Mouse (Mus musculus) right cerebral cortex, adult 2 months (tissue): Measurements from ENCODE around the gene Maz.
A peak's percentile ranks its signal among the peaks of the same experiment; 100 is the strongest.

ENCODE experiments used
- DNase-seq, 2 experiments: peaks; one replicate each; pipeline ENCODE4 v3.0.0; 2021 to 2022; ENCODE audit warnings: low spot score in 2 of 2

The Maz gene

DNA sequence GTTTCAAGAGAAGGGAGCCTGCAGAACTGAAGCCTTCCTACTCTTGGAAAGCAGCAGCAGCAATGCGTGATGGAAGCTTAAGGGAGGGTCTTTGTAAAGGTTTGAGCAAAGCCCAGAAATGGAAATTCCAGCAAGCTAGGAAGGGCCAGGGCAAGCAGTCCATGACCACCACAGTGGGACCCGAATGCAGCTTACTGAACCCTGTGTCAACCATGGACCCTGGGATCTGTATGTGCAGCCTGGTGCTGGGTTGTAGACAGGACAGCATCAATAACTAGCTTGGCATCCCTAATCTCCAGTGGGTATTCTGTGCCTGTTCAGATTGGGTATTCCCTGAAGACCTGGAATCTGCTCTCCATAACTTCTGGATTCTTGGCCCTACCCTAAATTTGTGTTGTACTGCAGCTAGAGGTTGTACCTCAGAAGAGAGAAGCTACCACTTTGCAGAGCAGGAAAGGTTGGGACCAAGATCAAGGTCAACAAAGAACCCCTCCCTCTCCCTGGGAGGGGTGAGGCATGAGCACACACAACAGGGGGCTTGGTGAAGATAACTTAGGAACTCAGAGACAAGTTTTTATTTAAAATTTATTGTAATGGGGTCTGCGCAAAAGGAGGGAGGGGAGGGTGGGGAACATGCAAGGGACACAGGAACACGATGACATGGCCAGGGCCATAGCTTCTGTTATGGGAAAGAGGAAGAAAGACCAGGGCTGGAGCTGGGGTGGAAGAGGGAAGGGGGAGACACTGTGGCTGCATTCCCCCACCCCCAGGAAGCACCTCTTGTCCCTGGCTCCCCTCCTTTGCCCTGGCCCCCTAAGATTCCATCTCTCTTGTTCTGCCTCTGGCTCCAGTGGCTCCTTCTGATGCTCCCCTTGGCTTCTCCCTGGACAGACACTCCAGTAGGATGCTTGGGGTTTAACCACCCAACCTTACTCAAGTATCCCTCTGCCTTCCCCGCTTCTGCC, 5.0 kb downstream of the Maz start:
- no peak for DNase-seq

DNA sequence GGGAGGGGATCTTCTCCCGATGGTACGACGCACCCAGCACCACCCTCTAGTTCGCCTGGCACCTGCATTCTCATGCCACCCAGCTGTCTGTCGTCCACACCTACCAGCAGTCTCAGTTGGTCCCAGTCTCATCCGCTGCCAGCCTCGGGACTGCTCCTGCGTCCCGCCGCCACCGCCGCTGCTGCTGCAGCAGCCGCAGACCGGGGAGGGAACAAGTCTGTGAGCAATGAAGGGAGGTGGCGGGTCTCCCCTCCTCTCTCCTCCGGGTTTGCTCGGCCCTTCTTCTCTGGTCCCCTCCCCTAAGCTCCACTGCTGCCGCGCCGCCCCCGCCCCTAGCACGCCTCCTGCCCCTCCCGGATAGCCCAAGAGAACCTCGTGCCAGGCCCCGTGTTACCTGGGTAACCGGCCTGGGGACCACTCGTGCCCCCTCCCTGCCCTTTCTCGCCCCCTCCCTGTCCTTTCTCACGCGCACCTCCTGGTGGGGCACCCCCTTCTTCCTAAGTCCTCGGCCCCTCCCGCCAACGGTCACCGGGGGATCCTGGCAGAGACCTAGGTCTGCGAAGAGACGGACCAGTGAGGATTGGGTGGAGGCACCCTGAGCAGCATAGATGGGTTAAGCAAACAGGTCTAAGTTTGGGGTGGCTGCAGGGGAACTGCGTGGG, 5.8 kb downstream of the Maz start, which contains the start of the genes Gm42742 and Prrt2:
TSS of gene Gm42742 (minus strand) at position 197 of the 662 bp plus-strand sequence.
TSS of gene Prrt2 (minus strand) at position 311 of the 662 bp plus-strand sequence.
- peak; percentile 64 to 71 for DNase-seq

DNA sequence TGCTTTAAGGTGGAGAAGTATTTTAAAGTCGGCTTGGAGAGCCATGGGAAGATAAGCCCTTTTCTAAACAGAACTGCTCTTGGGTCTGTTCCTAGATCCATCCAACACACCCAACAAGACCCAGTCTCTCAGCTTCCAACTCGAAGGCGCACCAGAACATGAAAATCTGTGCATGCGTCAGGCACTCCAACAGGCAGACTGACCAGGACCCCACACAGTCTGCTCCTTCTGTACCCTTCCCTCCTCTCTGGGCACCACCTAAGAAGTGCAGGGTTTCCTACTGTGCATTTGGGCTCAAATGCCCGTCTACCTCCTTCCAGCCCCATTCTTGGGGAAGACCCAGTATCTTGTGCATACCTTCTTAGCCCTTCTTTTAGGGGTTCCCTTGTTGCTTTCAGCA, 6.3 kb downstream of the Maz start:
- DNase-seq, result peak; percentile 22 to 35

DNA sequence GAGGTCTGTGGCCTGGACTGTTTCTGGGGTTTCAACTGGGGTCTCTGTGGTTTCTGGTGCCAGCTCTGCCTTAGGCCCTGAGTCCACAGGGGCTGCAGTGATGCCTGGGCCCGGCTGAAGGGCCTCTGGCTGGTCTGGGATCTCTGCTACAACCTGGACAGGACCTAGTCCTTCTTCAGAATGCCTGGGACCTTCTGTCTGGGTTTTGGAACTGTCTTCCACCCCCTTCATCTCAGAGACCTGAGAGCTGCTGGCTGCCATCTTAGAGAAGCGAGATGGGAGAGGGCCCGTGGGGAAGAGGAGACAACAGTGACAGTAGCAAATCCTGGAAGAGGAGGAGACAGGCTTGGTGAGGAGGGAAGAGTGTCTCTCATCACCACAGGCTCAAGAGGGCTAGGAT, 6.8 kb downstream of the Maz start:
- peak in 1 of 2 experiments; percentile 29 for DNase-seq

DNA sequence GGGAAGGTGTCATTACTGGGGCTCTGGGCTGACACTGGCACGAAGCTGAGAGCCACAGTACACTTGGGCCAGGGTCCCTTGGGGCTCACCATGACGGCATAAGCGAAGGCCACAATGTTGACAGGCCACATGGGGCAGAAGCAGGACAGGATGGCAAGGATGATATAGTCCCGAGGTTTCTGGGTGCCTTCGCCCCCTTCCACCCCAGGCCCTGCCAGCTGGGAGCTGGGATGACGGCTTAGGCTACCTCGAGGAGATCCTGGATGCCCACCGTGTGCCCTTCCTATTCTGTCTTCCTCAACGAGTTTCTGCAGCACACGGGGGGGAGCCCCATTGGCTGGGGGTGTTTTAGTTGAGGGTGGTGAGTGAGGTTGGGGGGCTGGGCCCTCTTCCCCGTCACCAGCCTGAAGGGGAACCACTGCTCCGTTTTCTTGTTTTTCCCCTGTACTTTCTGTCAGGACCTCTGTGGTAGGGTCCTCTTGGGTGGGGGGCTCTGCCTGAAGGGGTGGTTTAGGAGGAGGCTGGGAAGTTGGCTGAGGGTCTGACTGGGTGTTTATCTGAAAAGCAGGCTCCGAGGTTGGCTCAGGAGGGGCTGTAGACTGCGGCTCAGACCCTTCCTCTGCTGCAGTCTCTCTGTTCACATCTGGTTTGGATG, 7.4 kb downstream of the Maz start:
- DNase-seq, result no peak

DNA sequence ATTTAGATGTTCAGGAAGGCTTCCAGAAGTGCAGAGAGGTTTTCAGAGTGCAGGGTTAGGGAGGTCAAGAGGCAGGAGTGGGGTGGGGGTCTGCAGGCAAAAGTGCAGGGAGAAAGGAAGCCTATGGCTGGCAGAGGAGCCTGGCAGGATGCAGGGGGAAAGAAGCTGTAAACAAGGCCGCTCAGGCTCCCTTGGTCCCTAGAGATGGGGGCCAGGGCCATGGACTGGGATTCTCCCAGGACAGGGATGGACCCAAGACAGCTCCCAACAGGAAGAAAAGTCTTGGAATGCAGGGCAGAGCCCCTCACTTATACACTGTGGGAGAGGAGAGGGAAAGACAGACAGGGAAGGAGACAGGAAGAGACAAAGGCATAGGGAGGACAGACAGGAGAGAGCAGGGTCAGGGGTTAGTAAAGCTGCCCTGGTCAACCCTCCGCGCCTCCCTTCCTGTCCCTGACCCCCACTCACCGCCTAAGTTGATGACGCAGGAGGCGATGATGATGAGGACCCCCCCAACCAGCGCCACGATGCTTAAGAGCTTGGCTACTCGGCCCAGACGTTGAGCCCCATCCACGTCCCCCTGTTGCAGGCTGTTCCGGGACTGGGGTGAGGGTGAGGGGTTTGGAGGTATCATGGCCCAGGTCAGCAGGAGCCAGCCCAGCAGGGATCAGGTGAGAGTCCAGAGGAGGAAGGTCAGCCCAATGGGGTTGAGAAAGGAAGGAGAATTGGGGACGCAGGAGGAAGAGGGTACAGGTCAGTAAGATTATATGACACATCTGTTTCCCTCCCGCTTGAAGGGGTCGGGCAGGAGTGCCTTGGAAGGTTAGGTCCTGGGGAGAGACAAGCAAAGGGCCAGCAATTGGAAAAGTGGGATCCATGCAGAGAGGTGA, 8.2 kb downstream of the Maz start:
- DNase-seq, result no peak

DNA sequence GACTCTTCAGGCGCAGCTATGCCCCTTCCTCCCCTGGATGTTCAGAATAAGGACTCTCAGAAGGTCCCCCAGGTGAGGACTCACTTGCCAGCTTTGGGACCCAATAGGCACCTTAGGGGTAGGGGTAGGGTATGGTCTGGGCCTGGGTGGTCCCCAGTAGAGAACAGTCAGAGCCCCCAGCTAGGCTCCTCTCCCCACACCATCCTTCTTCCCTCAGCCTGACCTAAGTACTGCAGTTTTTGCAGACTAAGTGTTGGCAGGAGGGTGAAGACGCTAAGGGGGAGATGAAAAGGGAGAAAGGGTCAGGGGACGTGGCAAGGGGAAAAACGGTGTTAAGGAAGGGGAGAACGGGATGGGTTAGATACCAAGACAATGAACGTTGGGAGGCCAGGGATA, 8.9 kb downstream of the Maz start:
- no peak for DNase-seq

DNA sequence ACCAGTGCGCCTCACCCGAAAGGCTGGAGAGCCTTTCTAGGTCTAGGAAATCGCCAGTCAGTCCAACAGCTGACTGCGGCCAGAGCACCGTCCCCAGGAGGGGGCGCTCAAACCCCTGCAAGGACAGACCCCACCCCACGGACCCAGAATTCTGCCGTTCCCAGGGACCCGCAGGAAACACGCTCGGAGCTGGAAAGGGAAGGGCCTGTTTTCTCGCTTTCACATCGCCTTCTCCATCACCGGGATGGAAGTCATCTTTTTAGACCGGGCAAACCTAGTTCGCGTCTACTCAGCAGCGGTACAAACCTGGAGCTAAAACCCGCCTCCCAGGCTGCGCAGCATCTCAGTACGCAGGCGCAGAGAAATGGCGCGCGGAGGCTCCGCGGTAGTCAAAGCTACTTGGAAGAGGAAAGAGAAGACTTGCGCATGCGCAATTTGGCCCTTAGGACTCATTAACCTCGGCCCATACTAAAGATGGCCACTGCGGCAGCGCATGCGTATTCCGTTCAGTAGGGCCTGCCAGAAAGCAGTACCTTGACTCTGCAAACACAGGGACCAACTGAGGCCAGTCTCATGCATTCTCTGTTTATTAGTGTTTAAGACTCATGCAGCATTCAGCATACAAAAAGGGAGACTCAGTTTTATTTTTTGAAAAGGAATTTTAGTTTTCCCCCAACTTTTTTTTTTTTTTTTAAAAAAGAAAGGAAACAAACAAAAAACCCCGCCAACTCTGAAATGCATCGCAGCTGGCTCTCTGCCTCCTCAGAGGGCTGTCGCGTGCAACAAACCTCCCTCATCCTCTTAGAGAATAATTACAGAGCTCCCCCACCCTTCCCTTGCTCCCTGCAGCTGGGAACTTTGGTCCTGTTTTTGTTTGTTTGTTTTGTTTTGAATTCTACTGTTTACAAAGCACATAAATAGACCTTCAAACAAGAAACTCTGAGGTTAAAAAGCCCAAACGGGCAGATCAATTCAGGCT, 9.6 kb downstream of the Maz start, which contains the start of gene Pagr1a:
TSS of gene Pagr1a (minus strand) at position 382 of the 979 bp plus-strand sequence.
- peak; percentile 97 to 98 for DNase-seq

DNA sequence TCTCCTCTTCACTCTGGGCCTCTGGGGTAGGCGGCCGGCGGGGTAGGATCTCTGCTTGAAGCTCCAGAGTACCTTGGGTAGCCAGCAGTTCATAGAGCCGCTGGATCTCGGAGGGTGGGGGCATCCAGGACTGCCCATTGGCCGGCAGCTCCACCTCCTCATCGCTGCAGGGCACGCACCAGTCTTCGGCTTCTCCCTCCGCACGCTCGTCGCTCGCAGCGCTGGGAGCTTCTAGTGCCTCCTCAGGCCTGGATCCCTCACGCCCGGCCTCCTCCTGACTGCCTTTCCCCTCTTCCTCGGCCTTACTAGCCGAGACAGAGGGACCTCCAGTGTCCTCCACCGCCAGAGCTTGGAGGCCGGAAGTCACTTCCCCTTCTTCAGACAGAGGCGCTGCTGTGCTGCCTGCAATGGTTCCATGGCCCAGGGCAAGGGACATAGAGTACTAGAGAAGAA, 10.3 kb downstream of the Maz start:
- DNase-seq, result peak; percentile 55 to 69

DNA sequence TGATC, 10.6 kb downstream of the Maz start, which contains the start of gene Pagr1b:
TSS of gene Pagr1b (minus strand) at position 4 of the 5 bp plus-strand sequence.
- DNase-seq, result no peak

DNA sequence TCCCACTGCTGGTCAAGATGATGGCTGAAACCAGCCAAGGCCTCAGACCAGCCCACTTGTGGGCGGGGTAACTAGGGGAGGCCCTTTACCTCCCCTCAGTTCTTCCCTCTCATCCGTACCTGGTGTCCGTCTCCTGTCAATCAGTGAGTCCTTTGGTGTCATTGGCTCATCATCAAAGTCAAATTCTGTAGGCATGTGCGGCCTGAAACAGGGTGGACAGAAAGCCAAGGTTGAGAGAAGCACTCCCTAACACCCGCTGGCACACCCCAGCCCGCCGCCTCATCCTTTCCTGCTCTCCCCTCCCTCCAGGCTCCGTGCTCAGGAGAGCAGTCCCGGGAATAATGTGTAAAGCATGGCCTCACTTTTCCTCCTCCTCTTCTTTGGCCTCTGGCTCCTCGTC, 10.8 kb downstream of the Maz start:
- no peak for DNase-seq

DNA sequence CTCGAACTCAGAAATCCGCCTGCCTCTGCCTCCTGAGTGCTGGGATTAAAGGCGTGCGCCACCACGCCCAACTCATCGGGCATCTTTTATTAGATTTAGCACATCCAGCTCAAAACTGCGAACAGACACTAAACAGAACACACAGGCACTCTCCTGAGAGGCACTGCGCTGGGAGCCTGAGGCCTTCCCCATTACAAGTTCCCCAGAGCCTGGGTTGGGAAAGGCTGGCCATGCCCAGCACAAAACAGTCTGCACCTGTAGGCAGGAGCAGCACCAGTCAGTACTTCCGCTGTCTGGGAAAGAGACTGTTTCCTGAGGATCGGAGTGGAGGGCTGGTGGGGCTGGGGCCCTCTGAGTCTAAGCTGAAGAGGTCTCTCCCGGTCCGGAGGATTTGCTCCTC, 11.8 kb downstream of the Maz start:
- no peak for DNase-seq

DNA sequence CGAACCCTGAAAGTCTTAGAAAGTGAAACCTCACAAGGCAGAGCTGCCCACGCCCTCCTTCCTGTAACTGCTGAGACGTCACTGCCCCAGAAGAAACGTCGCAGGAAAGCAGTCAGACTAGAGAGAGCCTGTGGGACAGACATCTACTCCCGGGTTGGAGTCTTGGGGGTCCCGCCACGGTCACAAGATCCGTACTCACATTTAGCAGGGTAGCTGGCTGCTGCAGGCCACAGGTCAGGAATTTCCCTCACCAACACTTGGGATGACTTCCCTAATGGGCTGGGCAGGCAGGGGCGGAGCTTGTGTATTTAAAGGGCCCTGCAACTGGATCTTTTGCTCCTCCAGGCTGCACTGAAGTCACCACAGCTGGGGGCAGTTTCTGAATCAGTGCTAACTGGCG, 12.5 kb downstream of the Maz start, which contains the start of gene Mvp:
TSS of gene Mvp (minus strand) at position 302 of the 400 bp plus-strand sequence.
- no peak for DNase-seq

DNA sequence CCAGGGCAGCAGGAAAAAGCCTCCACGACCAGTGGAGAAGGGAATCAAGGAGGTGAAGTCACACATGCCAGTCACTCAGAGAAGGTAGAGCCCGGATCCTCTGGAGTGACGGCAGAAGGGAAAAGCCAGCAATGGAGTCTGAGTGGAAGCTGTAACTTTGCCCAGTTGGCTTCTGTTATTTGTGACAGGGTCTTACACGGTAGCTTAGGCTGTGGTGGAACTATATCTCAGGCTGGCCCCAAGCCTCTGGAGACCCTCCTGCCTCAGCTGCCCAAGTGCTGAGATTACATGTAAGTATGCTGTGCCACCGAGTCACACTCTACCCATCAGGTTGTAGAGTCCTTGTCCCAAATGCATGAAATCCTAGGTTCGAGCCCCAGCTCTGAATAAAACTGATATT, 13.5 kb downstream of the Maz start:
- no peak for DNase-seq

DNA sequence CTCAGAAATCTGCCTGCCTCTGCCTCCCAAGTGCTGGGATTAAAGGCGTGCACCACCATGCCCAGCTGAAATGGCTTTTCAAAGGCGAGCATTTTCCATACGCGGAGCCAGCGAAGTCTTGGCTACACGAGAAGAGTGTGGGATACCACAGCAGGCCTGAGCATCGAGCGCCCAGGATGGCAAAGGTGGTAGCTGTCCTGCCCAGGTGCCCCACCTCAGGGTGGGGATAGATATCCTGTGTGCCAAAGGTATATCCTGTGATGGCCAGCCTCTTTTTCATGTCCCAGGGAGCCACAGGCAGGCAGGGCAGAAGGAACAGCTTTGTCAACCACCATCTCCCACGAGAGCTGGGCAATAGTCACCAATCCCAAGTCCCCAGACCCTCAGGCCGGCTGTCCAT, 14.0 kb downstream of the Maz start:
- DNase-seq, result no peak

DNA sequence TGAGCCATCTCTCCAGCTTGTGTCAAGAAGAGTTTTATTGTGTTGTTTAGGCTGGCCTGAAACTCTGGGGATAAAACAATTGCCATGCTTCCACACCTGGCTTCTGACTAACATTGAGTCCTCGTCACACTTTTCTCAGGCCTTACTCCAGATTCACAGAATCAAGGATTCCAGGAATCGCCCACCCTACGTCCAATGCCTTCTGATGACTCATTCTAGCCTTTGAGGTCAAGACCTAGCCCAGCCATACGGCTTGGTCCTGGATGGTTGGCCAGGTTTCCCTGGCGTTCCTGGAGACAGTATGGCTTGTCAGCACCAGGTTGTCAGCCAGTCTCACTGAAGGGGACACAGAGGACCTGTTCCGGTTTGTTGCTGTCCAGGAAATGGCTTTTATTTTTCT, 14.5 kb downstream of the Maz start:
- no peak for DNase-seq

DNA sequence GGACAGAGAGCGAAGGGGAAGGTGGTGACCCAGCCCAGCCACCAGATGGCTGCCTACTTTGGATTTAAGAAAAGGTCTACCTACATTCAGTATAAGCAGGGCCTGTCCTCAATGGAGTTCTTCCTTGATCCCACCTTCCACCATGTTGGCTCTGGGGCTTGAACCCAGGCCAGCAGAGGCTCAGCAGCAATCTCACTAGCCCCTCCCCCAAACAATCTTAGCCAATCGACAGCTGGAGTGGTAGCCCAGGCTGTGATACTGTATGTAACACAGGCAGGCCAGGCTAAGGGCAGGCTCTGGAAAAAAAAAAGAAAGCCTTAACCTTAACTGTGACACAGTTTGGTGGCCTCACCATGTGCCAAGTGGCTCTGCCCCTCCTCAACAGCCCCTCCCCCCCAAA, 15.1 kb downstream of the Maz start:
- DNase-seq, result no peak

DNA sequence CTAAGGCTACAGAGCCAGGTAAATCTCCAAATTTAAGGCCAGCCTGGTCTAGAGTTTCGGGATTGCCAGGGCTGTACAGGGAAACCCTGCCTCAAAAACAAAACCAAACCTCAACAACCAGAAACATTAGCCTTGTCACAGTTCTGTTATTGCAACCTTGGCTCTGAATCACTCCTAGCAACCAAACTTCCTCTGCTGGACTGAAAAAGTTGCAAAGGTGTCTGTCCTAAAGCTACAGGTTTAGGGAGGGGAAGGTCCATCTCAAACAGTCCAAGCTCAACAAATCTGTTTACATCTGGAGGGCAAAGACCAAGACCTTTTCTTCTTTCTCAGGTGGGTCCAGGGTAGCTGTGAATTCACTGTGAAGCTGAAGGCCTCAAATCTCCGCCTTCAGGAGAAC, 15.8 kb downstream of the Maz start:
- no peak for DNase-seq

DNA sequence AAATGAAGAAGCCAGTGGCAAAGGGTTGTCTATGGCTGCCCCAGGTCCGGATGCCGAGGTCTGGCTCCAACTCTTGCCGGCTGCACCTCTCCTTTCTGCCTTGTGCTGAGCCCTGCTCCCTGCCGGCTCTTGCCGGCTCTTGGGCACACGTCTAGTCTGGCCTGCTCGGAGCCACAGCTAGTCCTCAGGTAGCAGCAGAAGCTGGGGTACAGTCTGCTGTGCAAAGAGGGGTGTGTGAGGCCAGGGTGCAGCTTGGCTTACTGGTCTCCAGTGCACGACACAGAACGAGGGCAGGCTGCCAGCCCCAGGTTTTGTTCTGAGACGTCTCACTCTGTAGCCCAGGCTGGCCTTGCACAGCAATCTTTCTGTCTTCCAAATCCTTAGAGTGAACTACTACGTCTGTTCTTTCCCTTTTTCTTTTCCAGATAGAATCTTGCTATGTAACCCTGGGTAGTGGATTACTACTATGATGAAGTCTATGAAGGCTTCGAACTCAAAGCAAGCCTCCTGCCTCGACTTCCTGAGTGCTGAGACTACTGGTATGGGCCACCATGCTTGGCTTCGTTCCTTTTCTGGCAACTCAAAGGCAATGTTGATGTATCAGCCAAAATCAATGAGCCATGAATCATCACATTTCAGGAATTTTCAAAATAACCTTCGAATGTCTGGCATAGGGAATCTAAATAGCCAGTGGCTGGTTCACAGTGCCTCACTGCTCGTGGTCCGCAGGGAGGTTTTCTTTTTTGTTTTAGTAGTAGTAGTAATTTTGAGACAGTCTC, 17.3 kb downstream of the Maz start:
- DNase-seq, result no peak
